Mouse (Mus musculus) pancreas, adult 10 weeks (tissue): ENCODE results near the gene Hes7. TPM values are rescaled to one million over a fixed set of nuclear protein-coding genes. Genes with fewer than 3 reads are reported as not detected.

Experiments
- polyA plus RNA-seq: library from polyadenylated mRNA; stranded (reverse); fragments of 350-450 nt; fragmentation: Illumina TruSeq; extraction: RNeasy Lipid Tissue Mini Kit (QIAGEN cat#74804); gene quantifications from one replicate; pipeline ENCODE4 v1.2.3, GENCODE M21; 2015; ENCODE audit warnings: low read depth, low replicate concordance; ENCODE audit not compliant: insufficient read depth

Gene Hes7
- not detected for polyA plus RNA-seq

DNA sequence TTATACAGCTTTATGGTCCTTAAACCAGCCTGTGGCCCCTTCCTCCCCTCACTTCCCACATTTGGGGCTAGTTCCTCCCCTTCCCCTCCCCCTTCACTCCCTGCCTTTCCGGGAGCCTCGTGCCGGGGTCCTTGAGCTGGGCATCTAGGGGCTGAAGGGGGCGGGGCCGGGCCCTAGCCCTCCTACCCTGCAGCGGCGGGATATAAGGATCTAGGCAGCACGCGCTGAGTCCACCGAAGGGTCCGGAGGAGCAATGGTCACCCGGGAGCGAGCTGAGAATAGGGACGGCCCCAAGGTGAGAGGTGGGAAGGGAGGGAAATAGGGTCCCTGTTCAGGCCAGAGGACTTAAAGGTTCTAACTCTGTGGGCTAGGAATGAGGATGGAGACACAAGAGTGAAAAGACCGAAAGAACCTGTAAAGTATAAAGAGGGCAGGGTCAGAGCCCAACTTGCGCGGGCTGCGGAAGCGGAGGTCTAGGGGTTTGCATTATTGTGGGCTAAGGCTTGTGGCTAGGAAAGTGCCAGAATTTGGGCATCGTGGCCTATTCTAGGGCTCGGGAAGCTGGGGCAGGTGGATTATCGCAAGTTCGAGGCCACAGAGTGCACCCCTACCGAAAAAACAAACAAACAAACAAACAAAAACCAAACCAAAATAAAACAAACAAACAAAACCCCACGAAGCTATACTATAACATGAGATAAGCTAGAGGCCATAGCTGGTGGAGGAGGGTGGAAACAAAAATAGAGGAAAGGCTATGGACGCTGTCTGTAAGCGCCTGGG is at the start of gene Hes7:
TSS of gene Hes7 (plus strand) at position 184 of the 780 bp plus-strand sequence.

DNA sequence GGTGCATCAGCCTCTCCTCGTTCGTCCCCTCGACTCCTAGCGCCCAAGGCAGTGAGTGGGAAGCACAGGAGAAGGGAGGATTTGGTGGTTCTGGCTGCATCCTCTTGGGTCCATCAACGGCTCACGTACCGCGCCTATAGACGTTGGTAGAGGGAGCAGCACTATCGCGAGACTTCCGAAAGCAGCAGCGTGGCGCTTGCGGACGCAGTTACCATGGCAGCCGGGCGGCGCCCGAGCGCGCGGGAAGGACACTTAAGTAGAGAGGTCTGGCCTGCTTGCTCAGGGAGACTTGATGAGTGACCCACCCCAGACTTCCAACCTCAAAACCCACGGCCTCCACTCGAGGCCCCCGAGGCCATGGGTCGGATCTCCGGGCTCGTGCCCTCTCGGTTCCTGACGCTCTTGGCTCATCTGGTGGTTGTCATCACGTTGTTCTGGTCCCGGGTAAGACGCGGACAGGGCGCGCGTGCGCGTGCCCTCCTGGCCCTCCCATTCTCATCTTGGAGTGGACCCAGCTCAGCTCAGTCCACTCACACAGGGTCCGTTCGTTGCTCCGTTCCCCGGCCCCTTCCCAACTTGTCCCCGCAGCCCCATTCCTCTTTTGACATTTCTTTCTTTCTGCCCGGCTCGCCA is 49.5 kb upstream of the Hes7 start, which contains the start of gene Tmem107:
TSS of gene Tmem107 (plus strand) at position 217 of the 633 bp plus-strand sequence.

DNA sequence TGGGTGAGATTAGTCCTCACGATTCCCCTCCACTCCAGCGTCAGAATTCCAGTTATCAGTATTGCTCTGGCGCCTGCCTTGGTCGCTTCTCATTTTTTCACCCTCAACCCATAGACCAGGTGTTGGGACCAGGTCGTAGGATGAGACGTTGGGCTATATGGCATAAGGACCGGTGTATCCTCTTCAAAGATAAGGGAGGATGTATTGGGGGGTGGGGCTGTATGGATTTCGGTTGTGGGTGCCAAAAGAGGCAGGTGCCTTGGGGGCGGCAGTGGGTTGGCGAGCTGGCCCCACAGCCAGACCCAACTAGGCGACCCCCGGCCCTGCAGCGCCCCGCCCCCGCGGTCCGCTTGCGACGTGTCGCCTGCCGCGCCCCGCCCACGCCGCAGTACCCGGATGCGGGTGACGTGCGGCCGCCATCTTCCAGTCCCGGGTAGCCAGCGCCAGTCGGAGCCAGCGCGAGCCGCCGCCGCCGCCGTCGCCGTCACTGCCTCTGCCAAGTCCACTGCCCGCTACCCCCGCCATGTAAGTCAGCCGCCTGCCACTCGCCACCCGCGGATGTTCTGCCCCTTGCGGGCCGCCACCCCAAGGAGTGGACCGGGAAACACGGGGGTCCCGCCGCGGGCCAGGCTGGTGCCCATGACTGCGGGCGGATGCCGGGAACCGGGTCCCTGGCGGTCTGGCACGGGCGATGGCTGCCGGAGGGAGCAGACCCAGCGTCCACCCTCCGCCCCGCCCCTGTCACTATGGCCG is 31.9 kb upstream of the Hes7 start, which contains the start of gene Vamp2:
TSS of gene Vamp2 (plus strand) at position 388 of the 753 bp plus-strand sequence.

DNA sequence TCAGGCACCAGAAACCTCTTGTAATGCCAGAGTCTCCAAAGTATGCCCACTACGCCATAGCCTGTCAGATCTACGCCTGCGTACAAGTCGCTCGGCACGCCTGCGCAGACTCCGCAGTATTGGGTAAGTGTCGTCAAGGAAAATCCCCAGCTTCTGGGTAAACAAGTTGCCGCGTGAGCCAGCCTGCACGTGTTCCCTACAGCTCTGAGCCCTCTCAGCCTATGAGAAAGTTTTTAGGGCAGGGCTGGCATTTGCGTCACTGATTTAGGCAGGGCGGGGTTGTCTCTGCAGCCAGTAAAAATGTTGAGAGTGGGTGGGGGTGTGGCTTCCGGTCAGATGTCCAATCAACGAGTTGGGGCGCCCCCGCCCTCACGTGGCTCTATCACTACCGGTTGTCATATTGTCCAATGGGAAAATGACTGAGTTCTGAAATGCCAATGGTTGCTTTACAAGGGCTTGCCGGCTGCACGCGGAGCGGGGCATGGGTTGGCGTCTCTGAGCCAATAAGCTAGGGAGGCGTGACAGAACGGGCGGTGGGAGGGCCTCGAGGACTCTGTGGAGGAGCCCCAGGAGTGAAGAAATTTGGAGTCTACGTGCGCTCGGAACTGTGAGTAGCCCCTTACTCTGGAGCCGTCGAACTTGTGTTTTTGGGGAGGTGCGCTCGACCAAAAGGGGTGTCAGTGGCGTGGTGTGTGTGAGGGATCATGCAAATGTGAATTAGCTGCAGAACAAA is 25.3 kb upstream of the Hes7 start, which contains the start of gene Per1:
TSS of gene Per1 (plus strand) at position 521 of the 733 bp plus-strand sequence.

DNA sequence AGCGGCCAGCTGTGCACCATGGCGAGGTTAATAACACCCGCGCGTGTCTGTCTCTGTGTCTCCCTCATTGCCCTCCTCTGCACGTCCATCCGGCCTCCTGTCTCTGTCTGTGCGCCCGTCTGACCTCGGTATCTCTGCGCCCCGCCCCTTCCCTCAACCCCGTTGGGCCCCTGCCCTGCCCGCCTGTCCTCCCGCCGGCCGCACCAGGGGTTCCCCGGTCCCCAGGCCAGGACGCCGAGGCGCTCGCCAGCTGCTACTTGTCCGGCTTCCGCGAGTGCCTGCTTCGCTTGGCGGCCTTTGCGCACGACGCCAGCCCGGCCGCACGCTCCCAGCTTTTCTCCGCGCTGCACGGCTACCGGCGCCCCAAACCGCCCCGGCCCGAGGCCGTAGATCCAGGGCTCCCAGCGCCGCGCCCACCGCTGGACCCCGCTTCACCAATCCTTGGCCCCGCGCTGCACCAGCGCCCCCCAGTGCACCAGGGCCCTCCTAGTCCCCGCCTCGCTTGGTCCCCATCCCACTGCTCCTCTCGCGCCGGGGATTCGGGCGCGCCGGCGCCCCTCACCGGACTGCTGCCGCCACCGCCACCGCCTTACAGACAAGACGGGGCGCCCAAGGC is 2.2 kb downstream of the Hes7 start, which contains the start of gene 9130213A22Rik:
TSS of gene 9130213A22Rik (minus strand) at position 254 of the 616 bp plus-strand sequence.

DNA sequence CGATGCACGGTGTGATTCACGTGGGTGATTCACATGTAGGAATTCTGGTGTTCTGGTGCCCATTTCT is 5.5 kb downstream of the Hes7 start, which contains the start of gene Aloxe3:
TSS of gene Aloxe3 (plus strand) at position 45 of the 67 bp plus-strand sequence.

DNA sequence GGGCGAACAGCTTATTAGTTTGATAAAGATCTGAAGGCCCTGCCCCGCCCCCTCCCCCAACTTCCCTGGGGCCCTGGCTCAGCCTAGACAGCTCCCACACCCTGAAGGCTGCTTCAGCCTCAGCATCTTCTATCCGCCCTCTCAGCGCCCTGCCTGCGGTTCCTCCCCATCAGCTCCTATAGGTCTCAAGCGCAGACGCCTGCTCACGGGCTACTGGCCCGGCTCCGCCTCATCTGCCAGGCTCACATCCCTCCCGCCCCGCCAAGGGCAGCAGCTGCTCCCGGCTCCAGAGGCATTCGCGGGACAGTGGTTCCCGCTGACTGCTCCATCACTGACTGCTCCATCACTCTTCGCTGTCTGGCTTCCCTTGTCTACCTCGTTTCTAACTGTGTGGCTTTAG is 36.6 kb downstream of the Hes7 start, which contains the start of gene Alox12b:
TSS of gene Alox12b (plus strand) at position 190 of the 400 bp plus-strand sequence.

Other genes with a start within 250 kb of the Hes7 start
- gene Ndel1, start 248.5 kb upstream of the Hes7 start, polyA plus RNA-seq: 16.8 TPM
- gene Rnf222, start 231.9 kb upstream of the Hes7 start, polyA plus RNA-seq: not detected
- 860 TPM for gene Rpl26, start 218.8 kb upstream of the Hes7 start, polyA plus RNA-seq
- not detected for gene Odf4, start 193.3 kb upstream of the Hes7 start, polyA plus RNA-seq
- 13.4 TPM for gene Arhgef15, start 162.9 kb upstream of the Hes7 start, polyA plus RNA-seq
- gene Slc25a35, start 152.3 kb upstream of the Hes7 start, polyA plus RNA-seq: 3.7 TPM
- gene Rangrf, start 145.2 kb upstream of the Hes7 start, polyA plus RNA-seq: 9.3 TPM
- 3.6 TPM for gene Pfas, start 111.9 kb upstream of the Hes7 start, polyA plus RNA-seq
- 9.8 TPM for gene Ctc1, start 104.5 kb upstream of the Hes7 start, polyA plus RNA-seq
- not detected for gene Aurkb, start 74.8 kb upstream of the Hes7 start, polyA plus RNA-seq
- gene Borcs6, start 60.7 kb upstream of the Hes7 start, polyA plus RNA-seq: 1.9 TPM
- 12.6 TPM for gene Tmem107, start 49.6 kb upstream of the Hes7 start, polyA plus RNA-seq
- gene Vamp2, start 31.9 kb upstream of the Hes7 start, polyA plus RNA-seq: 45.5 TPM
- 11.2 TPM for gene Per1, start 25.2 kb upstream of the Hes7 start, polyA plus RNA-seq
- gene 9130213A22Rik, start 2.2 kb downstream of the Hes7 start, polyA plus RNA-seq: not detected
- gene Aloxe3, start 5.5 kb downstream of the Hes7 start, polyA plus RNA-seq: not detected
- gene Alox12b, start 36.6 kb downstream of the Hes7 start, polyA plus RNA-seq: not detected
- gene Alox8, start 77.4 kb downstream of the Hes7 start, polyA plus RNA-seq: not detected
- gene Gucy2e, start 116.6 kb downstream of the Hes7 start, polyA plus RNA-seq: not detected
- gene Cntrob, start 203.4 kb downstream of the Hes7 start, polyA plus RNA-seq: 3.1 TPM
- gene Trappc1, start 203.6 kb downstream of the Hes7 start, polyA plus RNA-seq: 24.2 TPM
- gene Kcnab3, start 205.9 kb downstream of the Hes7 start, polyA plus RNA-seq: 2.4 TPM
- 0.90 TPM for gene Rnf227, start 220.1 kb downstream of the Hes7 start, polyA plus RNA-seq
- 20.2 TPM for gene Chd3, start 249.0 kb downstream of the Hes7 start, polyA plus RNA-seq